ENCODE assay signal across 10 mouse cellular contexts in genomic region chr1:132560907-132561700, GRCm38 (mm10). TPM values are rescaled to one million over a fixed set of nuclear protein-coding genes. Genes with fewer than 3 reads are reported as not detected.
DNase-seq lines count a peak whose midpoint lies in the region; ATAC-seq and TF ChIP-seq lines count a peak whose summit lies in the region.
"Had no signal": no experiment of that assay in that cellular context is flagged by ENCODE, and none has a peak within 500 bp of the region (broad histone marks: within the 10 kb centered on the region; RNA-seq: fewer than 3 reads in every experiment).

No protein-coding gene starts in this region.

- 52% methylated on average over 8 of the region's 8 CpGs for WGBS in limb, embryonic 15.5 days
- 80% methylated on average over 8 of the region's 8 CpGs for WGBS in limb, embryonic 10.5 days
- 35% methylated on average over 8 of the region's 8 CpGs for WGBS in hindbrain, postnatal 0 days
- 43% methylated on average over 8 of the region's 8 CpGs for WGBS in midbrain, embryonic 16.5 days
- whole genome bisulfite sequencing in heart, embryonic 12.5 days = 71% methylated on average over 8 of the region's 8 CpGs

- no peaks in the 10 kb centered on the region; the same call in 1 of the 2 replicates for H3K27me3 ChIP-seq in limb, embryonic 15.5 days
- peaks cover 75% of the 10 kb centered on the region for H3K27me3 ChIP-seq in limb, embryonic 10.5 days (ENCODE audit: low read depth, poor library complexity, severe bottlenecking)
- H3K27me3 ChIP-seq in hindbrain, postnatal 0 days (ENCODE audit: insufficient read depth, low read length) = no peaks in the 10 kb centered on the region
- no peaks in the 10 kb centered on the region for H3K27me3 ChIP-seq in midbrain, embryonic 16.5 days (ENCODE audit: control insufficient read depth, insufficient read depth, low read depth, low read length)
- H3K27me3 ChIP-seq in heart, embryonic 12.5 days (replicated peaks) = peaks cover 37% of the 10 kb centered on the region

- no peak for DNase-seq in limb, embryonic 10.5 days (ENCODE audit: low spot score)
- DNase-seq in cerebellum, postnatal 25 days = peak; percentile 64 to 79
- peak; percentile 81 for DNase-seq in hindbrain, postnatal 0 days (ENCODE audit: low spot score)
- DNase-seq in embryo, embryonic 10.5 days (ENCODE audit: low spot score) = no peak
- DNase-seq in c-Kit-positive CD71-positive TER-119-positive erythroid progenitor cells, embryonic 14.5 days (ENCODE audit: low spot score) = no peak

- no peak overlapping the region for H3K27ac ChIP-seq in limb, embryonic 15.5 days
- no peak overlapping the region for H3K27ac ChIP-seq in limb, embryonic 10.5 days
- peak overlapping the region; percentile 52 for H3K27ac ChIP-seq in hindbrain, postnatal 0 days
- H3K27ac ChIP-seq in midbrain, embryonic 16.5 days (ENCODE audit: low read length) = peak overlapping the region; percentile 63; the same call in 1 of the 2 replicates
- H3K27ac ChIP-seq in heart, embryonic 12.5 days (ENCODE audit: poor library complexity, severe bottlenecking) = no peak overlapping the region
- H3K27ac ChIP-seq: macrophage had no signal

- H3K4me3 ChIP-seq in limb, embryonic 15.5 days = no peak overlapping the region
- H3K4me3 ChIP-seq in limb, embryonic 10.5 days = no peak overlapping the region
- H3K4me3 ChIP-seq in hindbrain, postnatal 0 days (ENCODE audit: low read length) = no peak overlapping the region
- no peak overlapping the region for H3K4me3 ChIP-seq in midbrain, embryonic 16.5 days (ENCODE audit: low read depth, low read length)
- H3K4me3 ChIP-seq in heart, embryonic 12.5 days = no peak overlapping the region

- ATAC-seq in limb, embryonic 15.5 days (ENCODE audit: insufficient number of reproducible peaks, low FRiP score, low TSS enrichment, low read depth) = no peak
- ATAC-seq in hindbrain, postnatal 0 days = peak; percentile 30; the same call in 1 of the 2 replicates
- ATAC-seq in midbrain, embryonic 16.5 days = no peak
- no peak for ATAC-seq in heart, embryonic 12.5 days (ENCODE audit: insufficient number of reproducible peaks, low FRiP score)

- H3K9me3 ChIP-seq in limb, embryonic 15.5 days = no peaks in the 10 kb centered on the region
- no peaks in the 10 kb centered on the region for H3K9me3 ChIP-seq in limb, embryonic 10.5 days (replicated peaks)
- H3K9me3 ChIP-seq in hindbrain, postnatal 0 days (ENCODE audit: low read length) = no peaks in the 10 kb centered on the region
- no peaks in the 10 kb centered on the region for H3K9me3 ChIP-seq in midbrain, embryonic 16.5 days (replicated peaks; ENCODE audit: control insufficient read depth, low read length, poor library complexity, severe bottlenecking)
- H3K9me3 ChIP-seq in heart, embryonic 12.5 days (replicated peaks) = no peaks in the 10 kb centered on the region

- TF ChIP-seq CTCF in hindbrain, postnatal 0 days (IDR thresholded peaks at IDR 0.05; ENCODE audit: low read depth) = no peak

- H3K9ac ChIP-seq in limb, embryonic 15.5 days = peak overlapping the region; percentile 14; the same call in 1 of the 2 replicates
- H3K9ac ChIP-seq in hindbrain, postnatal 0 days (replicated peaks; ENCODE audit: low read length) = no peak overlapping the region
- H3K9ac ChIP-seq in midbrain, embryonic 16.5 days (ENCODE audit: low read depth, low read length) = no peak overlapping the region
- no peak overlapping the region for H3K9ac ChIP-seq in heart, embryonic 12.5 days

- H3K36me3 ChIP-seq in limb, embryonic 15.5 days = no peaks in the 10 kb centered on the region
- H3K36me3 ChIP-seq in limb, embryonic 10.5 days = no peaks in the 10 kb centered on the region
- no peaks in the 10 kb centered on the region for H3K36me3 ChIP-seq in hindbrain, postnatal 0 days (ENCODE audit: insufficient read depth, low read length)
- no peaks in the 10 kb centered on the region for H3K36me3 ChIP-seq in midbrain, embryonic 16.5 days (ENCODE audit: control insufficient read depth, insufficient read depth, low read length)
- no peaks in the 10 kb centered on the region for H3K36me3 ChIP-seq in heart, embryonic 12.5 days

- H3K4me2 ChIP-seq in limb, embryonic 15.5 days = no peak overlapping the region
- no peak overlapping the region for H3K4me2 ChIP-seq in hindbrain, postnatal 0 days (ENCODE audit: low read depth, low read length)
- H3K4me2 ChIP-seq in midbrain, embryonic 16.5 days (ENCODE audit: low read length) = no peak overlapping the region
- no peak overlapping the region for H3K4me2 ChIP-seq in heart, embryonic 12.5 days

- H3K4me1 ChIP-seq in limb, embryonic 15.5 days = peaks cover 11% of the 10 kb centered on the region
- peaks cover 23% of the 10 kb centered on the region for H3K4me1 ChIP-seq in limb, embryonic 10.5 days
- peaks cover 34% of the 10 kb centered on the region for H3K4me1 ChIP-seq in hindbrain, postnatal 0 days (ENCODE audit: insufficient read depth, low read length)
- H3K4me1 ChIP-seq in midbrain, embryonic 16.5 days (ENCODE audit: control insufficient read depth, insufficient read depth, low read length) = peaks cover 32% of the 10 kb centered on the region
- peaks cover 37% of the 10 kb centered on the region for H3K4me1 ChIP-seq in heart, embryonic 12.5 days (replicated peaks)

RNA-seq across cellular contexts. Expression of gene Cntn2, which starts 18.0 kb away (rescaled TPM):
- polyA plus RNA-seq in limb, embryonic 15.5 days (2015; fragmentation: Nextera tagmentation; extraction: Ambion mirVana) = 0.20 and 0.35 TPM in 2 replicates
- polyA plus RNA-seq in limb, embryonic 10.5 days (2016; fragmentation: Nextera tagmentation; extraction: Ambion mirVana) = 0.94 and 1.3 TPM in 2 replicates
- 67.6 and 84.0 TPM in 2 replicates for total RNA-seq in hindbrain, postnatal 0 days (2014; rRNA removed)
- polyA plus RNA-seq in hindbrain, postnatal 0 days (2015; fragmentation: Nextera tagmentation; extraction: Ambion mirVana) = 17.7 and 19.2 TPM in 2 replicates
- 28.2 and 34.6 TPM in 2 replicates for polyA plus RNA-seq in midbrain, embryonic 16.5 days (2015; fragmentation: Nextera tagmentation; extraction: Ambion mirVana)
- 0.18 and 0.20 TPM in 2 replicates for polyA plus RNA-seq in heart, embryonic 12.5 days (2016; fragmentation: Nextera tagmentation; extraction: Ambion mirVana)
- total RNA-seq: MEL had no signal
- polyA plus RNA-seq: macrophage had no signal

RNA-seq across cellular contexts. Expression of gene Tmem81, which starts 55.1 kb away (rescaled TPM):
- 1.3 TPM in 2 replicates for polyA plus RNA-seq in limb, embryonic 15.5 days (2015; fragmentation: Nextera tagmentation; extraction: Ambion mirVana)
- 1.5 and 1.7 TPM in 2 replicates for polyA plus RNA-seq in limb, embryonic 10.5 days (2016; fragmentation: Nextera tagmentation; extraction: Ambion mirVana)
- 2.8 and 3.0 TPM in 2 replicates for total RNA-seq in hindbrain, postnatal 0 days (2014; rRNA removed)
- polyA plus RNA-seq in hindbrain, postnatal 0 days (2015; fragmentation: Nextera tagmentation; extraction: Ambion mirVana) = 0.74 and 0.78 TPM in 2 replicates
- 0.81 and 1.3 TPM in 2 replicates for polyA plus RNA-seq in midbrain, embryonic 16.5 days (2015; fragmentation: Nextera tagmentation; extraction: Ambion mirVana)
- 1.3 TPM in 2 replicates for polyA plus RNA-seq in heart, embryonic 12.5 days (2016; fragmentation: Nextera tagmentation; extraction: Ambion mirVana)

Comparison
In these comparisons a context has a peak if more than half of its experiments do, and no peak if none do; other contexts are left out.
1. H3K27ac ChIP-seq: peak in hindbrain, postnatal 0 days (single experiment) and midbrain, embryonic 16.5 days (single experiment); none in limb, embryonic 15.5 days (single experiment), limb, embryonic 10.5 days (single experiment) and heart, embryonic 12.5 days (single experiment).
2. DNase-seq: peak in cerebellum, postnatal 25 days (2 of 2) and hindbrain, postnatal 0 days (single experiment); none in limb, embryonic 10.5 days (single experiment), embryo, embryonic 10.5 days (single experiment) and c-Kit-positive CD71-positive TER-119-positive erythroid progenitor cells, embryonic 14.5 days (single experiment).